In the genomic region with DNA sequence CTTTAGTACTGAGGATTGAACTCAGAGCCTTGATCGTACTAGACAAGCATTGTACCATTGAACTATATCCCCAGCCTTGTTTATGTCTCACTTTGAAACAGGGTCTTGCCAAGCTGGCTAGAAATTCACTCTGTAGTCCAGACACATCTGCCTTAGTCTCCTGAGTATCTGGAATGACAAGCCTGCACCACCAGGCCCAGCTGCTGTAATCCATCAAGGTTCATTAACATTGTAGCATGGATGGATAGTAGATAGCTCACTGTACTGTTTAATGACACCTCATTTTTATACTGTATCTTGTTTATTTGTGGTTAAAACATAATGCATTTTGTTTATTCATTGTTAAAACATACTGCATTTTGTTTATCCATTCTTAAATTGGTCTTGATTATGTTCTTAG, we compare ENCODE assay signal across 20 mouse cellular contexts.
DNase-seq lines count a peak whose midpoint lies in the region; ATAC-seq and TF ChIP-seq lines count a peak whose summit lies in the region.
"Had no signal": no experiment of that assay in that cellular context is flagged by ENCODE, and none has a peak within 500 bp of the region (broad histone marks: within the 10 kb centered on the region; RNA-seq: fewer than 3 reads in every experiment).

No protein-coding gene starts in this region.

- H3K4me3 ChIP-seq in embryonic facial prominence, embryonic 11.5 days (ENCODE audit: low read depth, low read length): no peak overlapping the region
- no peak overlapping the region for H3K4me3 ChIP-seq in embryonic facial prominence, embryonic 10.5 days
- H3K4me3 ChIP-seq in hindbrain, embryonic 14.5 days (replicated peaks; ENCODE audit: low read length): no peak overlapping the region
- H3K4me3 ChIP-seq in hindbrain, postnatal 0 days (ENCODE audit: low read length): no peak overlapping the region
- no peak overlapping the region for H3K4me3 ChIP-seq in neural tube, embryonic 14.5 days (ENCODE audit: low read depth, low read length)
- H3K4me3 ChIP-seq: embryonic facial prominence, embryonic 13.5 days; forebrain, embryonic 10.5 days; forebrain, embryonic 13.5 days; intestine, embryonic 15.5 days had no signal

- no peak for DNase-seq in embryonic facial prominence, embryonic 11.5 days (ENCODE audit: low spot score)
- no peak for DNase-seq in embryonic facial prominence, embryonic 10.5 days (ENCODE audit: low spot score)
- no peak for DNase-seq in hindbrain, embryonic 14.5 days (ENCODE audit: low spot score)
- DNase-seq in hindbrain, postnatal 0 days (ENCODE audit: low spot score): no peak
- DNase-seq in neural tube, embryonic 10.5 days (ENCODE audit: extremely low spot score, low spot score): no peak
- DNase-seq in left cerebral cortex, adult 9 months (ENCODE audit: low spot score in 2 of 2): no peak
- DNase-seq: adrenal gland, postnatal 10 days; adrenal gland, postnatal 36 days; cerebellum, adult 18-20 months; cerebellum, adult 9-10 months; cerebellum, postnatal 14 days; gastrocnemius, postnatal 14 days had no signal

- H3K4me2 ChIP-seq in embryonic facial prominence, embryonic 11.5 days (ENCODE audit: low read depth, low read length): no peak overlapping the region
- no peak overlapping the region for H3K4me2 ChIP-seq in hindbrain, embryonic 14.5 days (replicated peaks)
- no peak overlapping the region for H3K4me2 ChIP-seq in hindbrain, postnatal 0 days (ENCODE audit: low read depth, low read length)
- no peak overlapping the region for H3K4me2 ChIP-seq in neural tube, embryonic 14.5 days (ENCODE audit: low read depth, low read length)
- H3K4me2 ChIP-seq: embryonic facial prominence, embryonic 13.5 days; forebrain, embryonic 13.5 days; heart, embryonic 11.5 days; intestine, embryonic 15.5 days had no signal

- no peak overlapping the region for H3K27ac ChIP-seq in embryonic facial prominence, embryonic 11.5 days (replicated peaks; ENCODE audit: low read depth, low read length)
- H3K27ac ChIP-seq in embryonic facial prominence, embryonic 10.5 days (replicated peaks): no peak overlapping the region
- H3K27ac ChIP-seq in hindbrain, embryonic 14.5 days: no peak overlapping the region
- H3K27ac ChIP-seq in hindbrain, postnatal 0 days: no peak overlapping the region
- H3K27ac ChIP-seq in neural tube, embryonic 14.5 days (ENCODE audit: low read depth, low read length): no peak overlapping the region
- H3K27ac ChIP-seq: embryonic facial prominence, embryonic 13.5 days; forebrain, embryonic 10.5 days; forebrain, embryonic 13.5 days; intestine, embryonic 15.5 days had no signal

- WGBS in embryonic facial prominence, embryonic 11.5 days: 100% methylated on average over 1 of the region's 1 CpGs
- 91% methylated on average over 1 of the region's 1 CpGs for WGBS in embryonic facial prominence, embryonic 10.5 days
- 70% methylated on average over 1 of the region's 1 CpGs for WGBS in hindbrain, embryonic 14.5 days
- 69% methylated on average over 1 of the region's 1 CpGs for WGBS in hindbrain, postnatal 0 days
- 64% methylated on average over 1 of the region's 1 CpGs for WGBS in neural tube, embryonic 14.5 days

- no peaks in the 10 kb centered on the region for H3K4me1 ChIP-seq in embryonic facial prominence, embryonic 11.5 days (ENCODE audit: control insufficient read depth, insufficient read depth, low read length)
- H3K4me1 ChIP-seq in embryonic facial prominence, embryonic 10.5 days: no peaks in the 10 kb centered on the region
- no peaks in the 10 kb centered on the region for H3K4me1 ChIP-seq in hindbrain, embryonic 14.5 days (replicated peaks; ENCODE audit: control insufficient read depth, insufficient read depth, low read length)
- no peaks in the 10 kb centered on the region for H3K4me1 ChIP-seq in hindbrain, postnatal 0 days (ENCODE audit: insufficient read depth, low read length)
- no peaks in the 10 kb centered on the region for H3K4me1 ChIP-seq in neural tube, embryonic 14.5 days (ENCODE audit: control insufficient read depth, insufficient read depth, low read length)
- H3K4me1 ChIP-seq: embryonic facial prominence, embryonic 13.5 days; forebrain, embryonic 13.5 days; intestine, embryonic 15.5 days had no signal

- H3K36me3 ChIP-seq in embryonic facial prominence, embryonic 11.5 days (replicated peaks; ENCODE audit: control insufficient read depth, insufficient read depth, low read depth, low read length): no peaks in the 10 kb centered on the region
- no peaks in the 10 kb centered on the region for H3K36me3 ChIP-seq in embryonic facial prominence, embryonic 10.5 days (replicated peaks)
- no peaks in the 10 kb centered on the region for H3K36me3 ChIP-seq in hindbrain, embryonic 14.5 days (replicated peaks; ENCODE audit: control insufficient read depth, insufficient read depth)
- H3K36me3 ChIP-seq in hindbrain, postnatal 0 days (ENCODE audit: insufficient read depth, low read length): no peaks in the 10 kb centered on the region
- H3K36me3 ChIP-seq in neural tube, embryonic 14.5 days (ENCODE audit: control insufficient read depth, insufficient read depth, low read length): no peaks in the 10 kb centered on the region
- H3K36me3 ChIP-seq: embryonic facial prominence, embryonic 13.5 days; forebrain, embryonic 10.5 days; intestine, embryonic 15.5 days had no signal

- H3K27me3 ChIP-seq in embryonic facial prominence, embryonic 11.5 days (ENCODE audit: control insufficient read depth, insufficient read depth, low read length): no peaks in the 10 kb centered on the region
- H3K27me3 ChIP-seq in embryonic facial prominence, embryonic 10.5 days (replicated peaks; ENCODE audit: low read depth, poor library complexity, severe bottlenecking): no peaks in the 10 kb centered on the region
- no peaks in the 10 kb centered on the region for H3K27me3 ChIP-seq in hindbrain, embryonic 14.5 days (ENCODE audit: control insufficient read depth, insufficient read depth, low read length)
- H3K27me3 ChIP-seq in hindbrain, postnatal 0 days (ENCODE audit: insufficient read depth, low read length): no peaks in the 10 kb centered on the region
- no peaks in the 10 kb centered on the region for H3K27me3 ChIP-seq in neural tube, embryonic 14.5 days (ENCODE audit: control insufficient read depth, insufficient read depth, low read length)
- H3K27me3 ChIP-seq: embryonic facial prominence, embryonic 13.5 days; forebrain, embryonic 13.5 days; intestine, embryonic 15.5 days had no signal

- no peaks in the 10 kb centered on the region for H3K9me3 ChIP-seq in embryonic facial prominence, embryonic 11.5 days (replicated peaks; ENCODE audit: control insufficient read depth, low read length)
- H3K9me3 ChIP-seq in embryonic facial prominence, embryonic 10.5 days: no peaks in the 10 kb centered on the region
- H3K9me3 ChIP-seq in hindbrain, embryonic 14.5 days (ENCODE audit: control insufficient read depth, low read length): no peaks in the 10 kb centered on the region
- no peaks in the 10 kb centered on the region for H3K9me3 ChIP-seq in hindbrain, postnatal 0 days (ENCODE audit: low read length)
- H3K9me3 ChIP-seq in neural tube, embryonic 14.5 days (ENCODE audit: control insufficient read depth, low read length): no peaks in the 10 kb centered on the region
- H3K9me3 ChIP-seq: embryonic facial prominence, embryonic 13.5 days; forebrain, embryonic 10.5 days; forebrain, embryonic 13.5 days; intestine, embryonic 15.5 days had no signal

- no peak for TF ChIP-seq CTCF in hindbrain, postnatal 0 days (IDR thresholded peaks at IDR 0.05; ENCODE audit: low read depth)

- H3K9ac ChIP-seq in embryonic facial prominence, embryonic 11.5 days (replicated peaks; ENCODE audit: low read length): no peak overlapping the region
- no peak overlapping the region for H3K9ac ChIP-seq in hindbrain, embryonic 14.5 days
- H3K9ac ChIP-seq in hindbrain, postnatal 0 days (replicated peaks; ENCODE audit: low read length): no peak overlapping the region
- H3K9ac ChIP-seq in neural tube, embryonic 14.5 days (replicated peaks; ENCODE audit: low read depth, low read length): no peak overlapping the region
- H3K9ac ChIP-seq: embryonic facial prominence, embryonic 13.5 days; forebrain, embryonic 13.5 days; intestine, embryonic 15.5 days had no signal

- ATAC-seq in embryonic facial prominence, embryonic 11.5 days (replicated peaks; ENCODE audit: insufficient number of reproducible peaks, low FRiP score, low TSS enrichment, low read depth): 0 out of 2 replicates have a peak, but pooled peaks have one; percentile 39
- 0 out of 2 replicates have a peak, but pooled peaks have one; percentile 37 for ATAC-seq in hindbrain, embryonic 14.5 days (ENCODE audit: low FRiP score)
- no peak for ATAC-seq in hindbrain, postnatal 0 days
- peak; percentile 56; the same call in 1 of the 2 replicates for ATAC-seq in neural tube, embryonic 14.5 days (ENCODE audit: low read depth)
- ATAC-seq: forebrain, embryonic 13.5 days; forebrain, embryonic 16.5 days; intestine, embryonic 15.5 days; Patski had no signal
